Mouse (Mus musculus): ENCODE measurements around the gene Fgf11. TPM values are rescaled to one million over a fixed set of nuclear protein-coding genes. Genes with fewer than 3 reads are reported as not detected.

Fgf11 gene
- total and polyA plus RNA-seq, 3 experiments = 4.2 to 24.9 (median 8.6) TPM

DNA sequence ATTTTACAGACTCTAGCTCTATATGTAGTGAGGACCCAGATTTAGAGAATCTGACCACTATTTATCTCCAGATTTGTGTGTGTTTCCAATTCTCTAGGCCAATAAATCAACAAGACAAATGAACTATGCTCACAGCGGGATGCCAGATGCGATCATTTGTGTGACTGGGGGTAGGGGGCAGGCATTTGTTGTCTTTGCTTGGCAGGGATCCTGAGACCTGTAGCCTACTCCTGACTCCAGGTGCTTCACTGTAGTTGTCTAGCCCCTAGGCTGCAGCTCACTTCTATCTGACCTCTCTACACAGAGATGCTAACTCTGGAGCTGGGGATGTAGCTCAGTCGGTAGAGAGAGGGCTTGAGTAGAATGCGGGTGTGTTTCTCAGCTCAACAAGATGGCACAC is 19.8 kb downstream of the Fgf11 start:
- H3K27me3 ChIP-seq (ENCODE audit: insufficient read depth, low read length) = peaks cover 24% of the 10 kb centered on the region

DNA sequence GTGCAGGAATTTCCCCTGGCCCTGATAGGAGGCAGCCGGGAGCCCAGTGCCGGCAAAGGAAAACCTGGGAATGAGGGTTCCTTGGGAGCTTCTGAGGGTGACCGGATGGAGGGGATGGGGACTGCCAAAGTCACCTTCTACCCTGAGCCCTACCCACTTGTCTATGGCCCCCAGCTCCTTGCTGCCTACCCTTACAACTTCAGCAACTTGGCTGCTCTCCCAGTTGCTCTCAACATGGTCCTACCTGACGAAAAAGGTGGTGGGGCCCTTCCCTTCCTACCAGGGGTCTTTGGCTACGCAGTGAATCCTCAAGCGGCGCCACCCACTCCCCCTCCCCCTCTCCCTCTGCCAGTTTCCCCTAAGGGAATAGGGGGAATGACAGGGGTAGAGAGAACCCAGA is 22.7 kb downstream of the Fgf11 start:
- H3K27me3 ChIP-seq (ENCODE audit: insufficient read depth, low read length) = peaks cover 28% of the 10 kb centered on the region
- H3K9me3 ChIP-seq (replicated peaks) = no peaks in the 10 kb centered on the region
- H3K4me1 ChIP-seq (ENCODE audit: insufficient read depth, low read depth, low read length) = peaks cover 8% of the 10 kb centered on the region

More for the DNA sequence above, 19.8 kb downstream of the Fgf11 start:
- Histone ChIP-seq H3K9me3 (replicated peaks) (no peaks in the 10 kb centered on the region), H3K36me3 (replicated peaks) (peaks cover 20% of the 10 kb centered on the region), H3K4me3 (ENCODE audit: low read depth, low read length) (no peak overlapping the region), H3K4me1 (ENCODE audit: insufficient read depth, low read depth, low read length) (peaks cover 23% of the 10 kb centered on the region)
- TF ChIP-seq GATA1 (IDR thresholded peaks at IDR 0.05; ENCODE audit: borderline replicate concordance, low read length) (no peak), TAL1 (conservative IDR thresholded peaks at IDR 0.05; ENCODE audit: low read depth, low read length) (no peak), CTCF (IDR thresholded peaks at IDR 0.05; ENCODE audit: low read depth, low read length) (no peak), GATA2 (IDR thresholded peaks at IDR 0.05; ENCODE audit: borderline replicate concordance, low read depth, low read length) (no peak), POLR2AphosphoS5 (IDR thresholded peaks at IDR 0.05; ENCODE audit: insufficient replicate concordance, low read depth, low read length) (no peak)
- ATAC-seq (ENCODE audit: extremely low read depth, insufficient number of reproducible peaks, low FRiP score, poor library complexity, severe bottlenecking) = no peak
- DNase-seq (ENCODE audit: low spot score) = no peak

DNA sequence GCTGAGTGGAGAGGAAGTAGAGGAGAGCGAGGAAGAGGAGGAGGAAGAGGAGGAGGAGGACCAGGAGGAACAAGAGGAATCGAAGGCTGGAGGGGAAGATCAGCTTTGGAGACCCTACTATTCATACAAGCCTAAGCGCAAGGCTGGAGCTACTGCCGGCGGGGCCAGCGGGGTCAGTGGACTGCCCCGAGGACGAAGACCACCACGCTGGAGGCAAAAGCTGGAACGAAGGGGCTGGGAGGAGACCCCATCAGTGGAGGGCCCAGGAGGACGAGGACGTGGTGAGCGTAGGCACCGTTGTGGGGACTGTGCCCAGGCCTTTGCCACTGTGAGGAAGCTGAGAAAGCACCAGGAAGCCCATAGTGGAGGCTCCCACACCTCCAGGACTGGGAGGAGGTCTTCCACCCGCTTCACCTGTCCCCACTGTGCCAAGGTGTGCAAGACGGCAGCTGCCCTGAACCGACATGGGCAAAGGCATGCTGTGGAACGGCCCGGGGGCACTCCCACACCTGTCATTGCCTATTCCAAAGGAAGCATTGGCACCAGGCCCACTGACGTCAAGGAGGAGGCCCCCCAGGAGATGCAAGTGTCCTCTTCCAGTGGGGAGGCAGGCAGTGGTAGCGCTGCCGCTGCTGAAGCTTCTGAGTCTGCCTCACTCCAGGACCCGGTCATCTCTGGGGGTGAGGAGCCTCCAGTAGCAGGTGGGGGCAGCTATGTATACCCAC is 23.2 kb downstream of the Fgf11 start:
- DNase-seq (ENCODE audit: low spot score) (no peak), ATAC-seq (ENCODE audit: extremely low read depth, insufficient number of reproducible peaks, low FRiP score, poor library complexity, severe bottlenecking) (no peak)
- H3K9me3 ChIP-seq (replicated peaks) = no peaks in the 10 kb centered on the region
- TF ChIP-seq GATA1 (IDR thresholded peaks at IDR 0.05; ENCODE audit: borderline replicate concordance, low read length) (no peak), CTCF (IDR thresholded peaks at IDR 0.05; ENCODE audit: low read depth, low read length) (no peak), POLR2AphosphoS5 (IDR thresholded peaks at IDR 0.05; ENCODE audit: insufficient replicate concordance, low read depth, low read length) (no peak)
- peaks cover 7% of the 10 kb centered on the region for H3K4me1 ChIP-seq (ENCODE audit: insufficient read depth, low read depth, low read length)
- peaks cover 43% of the 10 kb centered on the region for H3K36me3 ChIP-seq (replicated peaks)
- H3K27me3 ChIP-seq (ENCODE audit: insufficient read depth, low read length) = peaks cover 28% of the 10 kb centered on the region
- no peak overlapping the region for H3K4me3 ChIP-seq (ENCODE audit: low read depth, low read length)

More for the DNA sequence above, 22.7 kb downstream of the Fgf11 start:
- no peak for TF ChIP-seq GATA2 (IDR thresholded peaks at IDR 0.05; ENCODE audit: borderline replicate concordance, low read depth, low read length)
- no peak for TF ChIP-seq GATA1 (IDR thresholded peaks at IDR 0.05; ENCODE audit: borderline replicate concordance, low read length)
- TF ChIP-seq CTCF (IDR thresholded peaks at IDR 0.05; ENCODE audit: low read depth, low read length) = no peak
- TF ChIP-seq POLR2AphosphoS5 (IDR thresholded peaks at IDR 0.05; ENCODE audit: insufficient replicate concordance, low read depth, low read length) = no peak
- TF ChIP-seq TAL1 (conservative IDR thresholded peaks at IDR 0.05; ENCODE audit: low read depth, low read length) = no peak
- Histone ChIP-seq H3K36me3 (replicated peaks) (peaks cover 42% of the 10 kb centered on the region), H3K4me3 (ENCODE audit: low read depth, low read length) (no peak overlapping the region)
- ATAC-seq (ENCODE audit: extremely low read depth, insufficient number of reproducible peaks, low FRiP score, poor library complexity, severe bottlenecking) = no peak
- no peak for DNase-seq (ENCODE audit: low spot score)

DNA sequence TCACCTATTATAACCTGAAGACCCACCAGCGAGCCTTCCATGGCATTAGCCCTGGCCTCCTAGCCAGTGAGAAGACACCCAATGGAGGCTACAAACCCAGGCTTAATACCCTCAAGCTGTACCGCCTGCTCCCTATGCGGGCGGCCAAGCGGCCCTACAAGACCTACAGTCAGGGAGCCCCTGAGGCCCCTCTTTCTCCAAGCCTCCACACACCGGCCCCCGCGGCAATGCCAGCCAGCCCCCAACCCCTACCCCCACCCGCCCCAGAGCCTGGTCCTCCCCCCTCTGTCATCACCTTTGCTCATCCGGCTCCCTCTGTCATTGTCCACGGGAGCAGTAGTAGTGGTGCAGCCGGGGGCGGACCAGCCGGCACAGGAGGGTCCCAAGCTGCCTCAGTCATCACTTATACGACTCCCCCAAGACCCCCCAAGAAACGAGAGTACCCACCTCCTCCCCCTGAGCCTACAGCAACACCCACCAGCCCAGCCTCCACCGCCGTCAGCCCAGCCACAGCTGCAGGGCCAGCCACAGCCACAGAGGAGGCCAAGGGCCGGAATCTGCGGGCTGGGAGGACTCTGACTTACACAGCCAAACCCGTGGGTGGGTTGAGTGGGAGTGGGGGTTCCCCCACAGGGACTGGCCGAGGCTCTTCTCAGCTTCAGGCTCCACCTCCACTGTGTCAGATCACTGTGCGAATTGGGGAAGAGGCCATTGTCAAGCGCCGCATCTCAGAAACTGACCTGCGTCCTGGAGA is 24.0 kb downstream of the Fgf11 start:
- DNase-seq (ENCODE audit: low spot score) = no peak
- H3K27me3 ChIP-seq (ENCODE audit: insufficient read depth, low read length) = peaks cover 28% of the 10 kb centered on the region
- no peak for TF ChIP-seq GATA1 (IDR thresholded peaks at IDR 0.05; ENCODE audit: borderline replicate concordance, low read length)
- no peak for TF ChIP-seq TAL1 (conservative IDR thresholded peaks at IDR 0.05; ENCODE audit: low read depth, low read length)
- TF ChIP-seq GATA2 (IDR thresholded peaks at IDR 0.05; ENCODE audit: borderline replicate concordance, low read depth, low read length) = no peak
- TF ChIP-seq CTCF (IDR thresholded peaks at IDR 0.05; ENCODE audit: low read depth, low read length) = no peak
- TF ChIP-seq POLR2AphosphoS5 (IDR thresholded peaks at IDR 0.05; ENCODE audit: insufficient replicate concordance, low read depth, low read length) = no peak
- H3K36me3 ChIP-seq (replicated peaks) = peaks cover 50% of the 10 kb centered on the region
- H3K4me1 ChIP-seq (ENCODE audit: insufficient read depth, low read depth, low read length) = peaks cover 8% of the 10 kb centered on the region
- H3K9me3 ChIP-seq (replicated peaks) = no peaks in the 10 kb centered on the region
- no peak overlapping the region for H3K4me3 ChIP-seq (ENCODE audit: low read depth, low read length)
- no peak for ATAC-seq (ENCODE audit: extremely low read depth, insufficient number of reproducible peaks, low FRiP score, poor library complexity, severe bottlenecking)

DNA sequence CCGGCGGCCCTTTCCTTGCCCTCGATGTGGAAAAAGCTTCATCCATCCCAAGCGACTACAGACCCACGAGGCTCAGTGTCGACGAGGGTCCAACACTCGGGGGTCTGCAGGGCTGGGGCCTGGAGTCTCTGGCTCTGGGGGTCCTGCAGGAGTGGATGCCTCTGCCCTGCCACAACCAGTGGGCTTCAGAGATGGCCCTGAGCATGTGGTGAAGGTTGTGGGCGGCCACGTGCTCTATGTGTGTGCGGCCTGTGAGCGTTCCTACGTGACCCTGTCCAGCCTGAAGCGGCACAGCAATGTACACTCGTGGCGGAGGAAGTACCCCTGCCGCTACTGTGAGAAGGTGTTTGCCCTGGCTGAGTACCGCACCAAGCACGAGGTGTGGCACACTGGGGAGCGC is 25.2 kb downstream of the Fgf11 start:
- Histone ChIP-seq H3K4me3 (ENCODE audit: low read depth, low read length) (no peak overlapping the region), H3K36me3 (replicated peaks) (peaks cover 53% of the 10 kb centered on the region), H3K4me1 (ENCODE audit: insufficient read depth, low read depth, low read length) (peaks cover 8% of the 10 kb centered on the region), H3K27me3 (ENCODE audit: insufficient read depth, low read length) (peaks cover 20% of the 10 kb centered on the region), H3K9me3 (replicated peaks) (no peaks in the 10 kb centered on the region)
- no peak for ATAC-seq (ENCODE audit: extremely low read depth, insufficient number of reproducible peaks, low FRiP score, poor library complexity, severe bottlenecking)
- DNase-seq (ENCODE audit: low spot score) = no peak
- TF ChIP-seq CTCF (IDR thresholded peaks at IDR 0.05; ENCODE audit: low read depth, low read length) (no peak), GATA2 (IDR thresholded peaks at IDR 0.05; ENCODE audit: borderline replicate concordance, low read depth, low read length) (no peak), GATA1 (IDR thresholded peaks at IDR 0.05; ENCODE audit: borderline replicate concordance, low read length) (no peak), POLR2AphosphoS5 (IDR thresholded peaks at IDR 0.05; ENCODE audit: insufficient replicate concordance, low read depth, low read length) (no peak), TAL1 (conservative IDR thresholded peaks at IDR 0.05; ENCODE audit: low read depth, low read length) (no peak)

DNA sequence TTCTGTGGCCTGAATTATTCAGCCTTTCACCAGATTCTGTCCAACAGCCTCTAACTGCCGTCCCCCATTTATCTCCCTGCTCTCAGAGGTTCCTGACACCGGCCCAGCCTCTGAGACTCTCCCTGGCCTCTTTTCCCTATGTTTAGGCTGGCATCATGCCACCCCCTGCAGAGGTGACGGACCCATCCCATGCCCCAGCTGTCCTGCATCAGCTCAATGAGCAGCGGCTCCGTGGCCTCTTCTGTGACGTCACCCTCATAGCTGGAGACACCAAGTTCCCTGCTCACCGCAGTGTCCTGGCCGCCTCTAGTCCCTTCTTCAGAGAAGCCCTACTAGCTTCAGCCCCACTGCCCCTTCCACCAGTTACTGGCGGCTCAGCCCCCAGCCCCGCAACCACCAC is 25.9 kb downstream of the Fgf11 start:
- no peak for ATAC-seq (ENCODE audit: extremely low read depth, insufficient number of reproducible peaks, low FRiP score, poor library complexity, severe bottlenecking)
- peaks cover 55% of the 10 kb centered on the region for H3K36me3 ChIP-seq (replicated peaks)
- H3K27me3 ChIP-seq (ENCODE audit: insufficient read depth, low read length) = peaks cover 18% of the 10 kb centered on the region
- TF ChIP-seq GATA1 (IDR thresholded peaks at IDR 0.05; ENCODE audit: borderline replicate concordance, low read length) (no peak), TAL1 (conservative IDR thresholded peaks at IDR 0.05; ENCODE audit: low read depth, low read length) (no peak), GATA2 (IDR thresholded peaks at IDR 0.05; ENCODE audit: borderline replicate concordance, low read depth, low read length) (no peak), CTCF (IDR thresholded peaks at IDR 0.05; ENCODE audit: low read depth, low read length) (no peak), POLR2AphosphoS5 (IDR thresholded peaks at IDR 0.05; ENCODE audit: insufficient replicate concordance, low read depth, low read length) (no peak)
- no peak overlapping the region for H3K4me3 ChIP-seq (ENCODE audit: low read depth, low read length)
- H3K9me3 ChIP-seq (replicated peaks) = no peaks in the 10 kb centered on the region
- H3K4me1 ChIP-seq (ENCODE audit: insufficient read depth, low read depth, low read length) = peaks cover 8% of the 10 kb centered on the region
- no peak for DNase-seq (ENCODE audit: low spot score)

Measured in G1E (cell line).